Mouse (Mus musculus) lung, postnatal 0 days (tissue): ENCODE data around the gene Mthfd1l.

Experiments used
- CTCF ChIP-seq: IDR thresholded peaks from 2 replicates; pipeline ENCODE4 v1.5.1; 2016; ENCODE audit warnings: antibody characterized with exemption, mild to moderate bottlenecking
- EP300 ChIP-seq: IDR thresholded peaks from 2 replicates; pipeline ENCODE4 v1.6.1; 2016; ENCODE audit warnings: antibody characterized with exemption, mild to moderate bottlenecking, control low read depth

DNA sequence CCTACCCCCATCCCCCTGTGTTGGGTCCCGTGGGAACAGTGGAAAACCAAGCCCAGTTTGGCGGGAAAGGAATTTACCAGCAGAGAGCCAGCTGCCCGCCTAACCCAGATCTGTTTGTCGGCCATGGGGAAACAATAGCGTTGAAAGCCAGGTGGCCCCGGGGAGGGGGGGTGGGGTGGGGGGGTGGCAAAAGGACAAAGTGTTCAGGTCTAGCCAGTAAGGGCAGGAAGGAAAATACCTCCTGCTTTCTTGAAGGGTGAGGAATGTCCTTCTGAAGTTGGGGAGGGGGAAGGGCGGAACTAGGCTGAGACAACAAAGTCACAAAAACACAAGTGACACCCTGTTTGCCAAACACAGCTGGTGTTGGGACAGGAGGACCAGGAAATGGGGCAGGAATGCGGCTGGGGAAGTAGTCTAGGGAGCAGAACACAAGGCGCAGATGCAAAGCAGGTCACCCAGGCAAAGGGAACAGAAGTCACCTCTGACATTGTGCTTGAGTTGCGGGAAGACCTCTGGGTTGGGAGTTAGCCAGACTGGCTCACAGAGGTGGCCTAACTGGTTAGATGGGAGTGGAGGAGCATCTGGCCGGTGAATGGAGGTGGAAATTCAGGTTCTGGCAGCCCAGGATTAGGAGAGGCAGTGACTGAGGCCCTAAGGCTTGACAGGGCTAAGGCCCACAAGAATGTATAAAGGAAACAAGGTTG, 31.7 kb upstream of the Mthfd1l start:
- no peak for TF ChIP-seq CTCF
- peak; percentile 82 for TF ChIP-seq EP300
